Mouse (Mus musculus) kidney, adult 2 months (tissue): ENCODE results near the gene Bicra. TPM values are rescaled to one million over a fixed set of nuclear protein-coding genes. Genes with fewer than 3 reads are reported as not detected.
A peak's percentile ranks its signal among the peaks of the same experiment; 100 is the strongest.

Source experiments
- DNase-seq: peaks from one replicate; pipeline ENCODE4 v3.0.0; 2021
- H3K27ac ChIP-seq: fragments of 200-500 bp; 2 replicates; pipeline ENCODE4 v1.5.1; 2012; ENCODE audit warnings: low read depth, low read length, control low read depth, inconsistent platforms; ENCODE audit not compliant: insufficient read depth
- H3K27me3 ChIP-seq: fragments of 200-500 bp; replicated peaks from 2 replicates; pipeline ENCODE4 v1.6.1; 2012; ENCODE audit warnings: mild to moderate bottlenecking, moderate library complexity, low read length, inconsistent platforms; ENCODE audit not compliant: control insufficient read depth, insufficient read depth
- H3K36me3 ChIP-seq: fragments of 200-500 bp; 2 replicates; pipeline ENCODE4 v1.6.1; 2012; ENCODE audit warnings: mild to moderate bottlenecking, moderate library complexity, low read length, inconsistent platforms; ENCODE audit not compliant: control insufficient read depth, insufficient read depth
- H3K4me1 ChIP-seq: fragments of 200-500 bp; 2 replicates; pipeline ENCODE4 v1.6.1; 2011; ENCODE audit warnings: low read length; ENCODE audit not compliant: control insufficient read depth, insufficient read depth
- H3K4me3 ChIP-seq: fragments of 200-500 bp; 2 replicates; pipeline ENCODE4 v1.5.1; 2011; ENCODE audit warnings: mild to moderate bottlenecking, low read depth, low read length, control low read depth; ENCODE audit not compliant: insufficient read depth
- CTCF ChIP-seq: fragments of 200-500 bp; conservative IDR thresholded peaks from 2 replicates; pipeline ENCODE4 v1.5.1; 2011; ENCODE audit warnings: low read depth, mild to moderate bottlenecking, control low read depth, low read length, moderate library complexity, mixed read lengths; ENCODE audit not compliant: insufficient read depth, insufficient read length
- POLR2A ChIP-seq: fragments of 200-500 bp; IDR thresholded peaks from one replicate; pipeline ENCODE4 v1.6.1; 2011; ENCODE audit warnings: low read depth, low read length, control low read depth
- WGBS: fragments of 180-500 bp; shearing (Covaris S2); methylation state at CpG from one replicate; pipeline ENCODE4 v1.1.7; 2018; 5-methylcytosine and 5-hydroxymethylcytosine counted together
- polyA plus RNA-seq: library from polyadenylated mRNA; depleted of rRNA; stranded (reverse); fragments of >200 nt; gene quantifications from 2 replicates; pipeline ENCODE4 v1.2.3, GENCODE M21; 2012

Gene Bicra
- polyA plus RNA-seq, 1 experiment = 8.6 TPM

DNA sequence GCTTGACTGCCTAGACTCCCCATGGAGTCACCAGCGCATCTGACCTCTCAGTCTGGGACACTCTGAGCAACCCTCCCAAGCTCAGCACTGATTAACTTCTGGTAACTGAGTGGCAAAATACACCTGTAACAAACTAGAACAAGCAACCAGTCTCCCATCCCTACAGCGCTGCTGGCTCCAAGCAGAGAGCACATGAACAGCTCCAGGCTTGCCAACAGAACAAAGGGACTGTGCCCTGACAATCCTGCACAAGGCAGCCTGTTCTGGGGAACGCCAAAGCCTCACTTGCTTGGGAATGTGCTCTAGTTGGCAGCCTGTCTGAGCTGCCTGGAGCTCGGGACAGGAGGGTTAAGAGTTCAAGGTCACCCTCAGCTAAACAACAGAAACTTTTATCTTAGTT lies 66.2 kb downstream of the Bicra start:
- DNase-seq = peak; percentile 94
- Histone ChIP-seq H3K4me3 (no peak overlapping the region), H3K4me1 (peaks cover 18% of the 10 kb centered on the region), H3K27me3 (no peaks in the 10 kb centered on the region), H3K36me3 (no peaks in the 10 kb centered on the region), H3K27ac (peak overlapping the region; percentile 83)
- 27% methylated on average over 4 of the region's 4 CpGs for WGBS
- TF ChIP-seq POLR2A (no peak), CTCF (no peak)

DNA sequence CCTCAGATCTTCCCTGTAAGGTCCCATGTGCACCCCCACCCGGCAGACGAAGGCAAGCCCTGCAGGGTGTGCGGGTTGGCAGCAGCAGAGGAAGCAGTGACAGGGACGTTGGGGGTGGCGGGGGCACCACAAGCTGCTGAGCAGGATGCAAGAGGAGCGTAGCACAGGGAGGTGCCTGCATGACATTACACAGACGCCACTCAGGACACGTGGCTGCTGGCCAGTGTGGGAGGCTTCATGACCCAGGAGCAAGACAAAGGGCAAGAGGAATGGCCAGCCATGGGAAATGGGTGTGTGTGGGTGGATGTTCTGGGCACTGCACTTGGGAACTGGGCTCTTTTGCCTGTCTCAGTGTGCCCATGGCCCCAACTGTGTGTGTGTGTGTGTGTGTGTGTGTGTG lies 67.5 kb downstream of the Bicra start:
- Histone ChIP-seq H3K27me3 (no peaks in the 10 kb centered on the region), H3K4me1 (peaks cover 18% of the 10 kb centered on the region), H3K36me3 (no peaks in the 10 kb centered on the region), H3K4me3 (no peak overlapping the region), H3K27ac (peak overlapping the region; percentile 30)
- TF ChIP-seq POLR2A (no peak), CTCF (no peak)
- peak; percentile 89 for DNase-seq
- 31% methylated on average over 8 of the region's 8 CpGs for WGBS

DNA sequence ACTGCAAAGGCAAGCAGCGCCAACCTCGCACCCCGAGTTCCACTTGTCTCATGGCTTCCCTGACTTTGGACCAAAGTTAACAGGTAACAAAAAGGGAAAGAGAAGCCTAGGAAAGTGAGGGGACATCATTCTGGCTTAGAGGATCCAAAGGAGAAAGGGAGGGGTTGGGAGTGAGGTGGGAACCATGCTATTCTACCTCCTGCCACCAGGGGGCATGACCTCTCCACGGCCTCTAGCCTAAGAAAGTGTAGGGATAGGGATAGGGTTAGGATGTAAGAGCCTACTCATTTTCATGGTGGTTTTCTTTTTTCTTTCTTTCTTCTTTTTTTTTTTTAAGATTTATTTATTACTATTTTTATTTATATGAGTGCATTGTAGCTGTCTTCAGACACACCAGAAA lies 71.8 kb downstream of the Bicra start:
- peak; percentile 61 for DNase-seq
- no peaks in the 10 kb centered on the region for H3K27me3 ChIP-seq
- H3K27ac ChIP-seq = no peak overlapping the region
- H3K4me1 ChIP-seq = peaks cover 10% of the 10 kb centered on the region
- H3K4me3 ChIP-seq = no peak overlapping the region
- TF ChIP-seq POLR2A (no peak), CTCF (peak; percentile 93)
- peaks cover 4% of the 10 kb centered on the region for H3K36me3 ChIP-seq
- 69% methylated on average over 4 of the region's 4 CpGs for WGBS

DNA sequence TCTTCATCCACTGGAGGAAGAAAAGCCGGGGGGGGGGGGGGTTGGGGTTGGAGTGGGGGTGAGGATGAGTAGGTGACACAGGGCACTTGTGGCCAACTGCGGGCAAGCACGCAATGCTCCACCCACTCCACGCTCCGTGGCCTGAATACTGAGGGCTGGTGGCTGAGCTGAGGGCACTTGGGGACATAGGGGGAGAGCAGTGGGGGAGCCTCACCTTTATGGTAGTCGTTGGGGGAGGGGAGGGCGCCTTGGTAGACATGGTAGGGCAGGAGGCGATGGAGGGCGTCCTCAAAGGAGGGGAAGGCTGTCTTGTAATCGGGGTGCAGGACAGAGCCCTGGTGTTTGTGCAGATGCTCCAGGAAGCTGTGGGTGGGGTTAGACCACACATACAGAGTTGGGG lies 72.3 kb downstream of the Bicra start:
- Histone ChIP-seq H3K4me3 (no peak overlapping the region), H3K27me3 (no peaks in the 10 kb centered on the region), H3K4me1 (peaks cover 5% of the 10 kb centered on the region), H3K36me3 (peaks cover 4% of the 10 kb centered on the region), H3K27ac (no peak overlapping the region)
- DNase-seq = no peak
- WGBS = 86% methylated on average over 10 of the region's 10 CpGs
- TF ChIP-seq POLR2A = no peak

DNA sequence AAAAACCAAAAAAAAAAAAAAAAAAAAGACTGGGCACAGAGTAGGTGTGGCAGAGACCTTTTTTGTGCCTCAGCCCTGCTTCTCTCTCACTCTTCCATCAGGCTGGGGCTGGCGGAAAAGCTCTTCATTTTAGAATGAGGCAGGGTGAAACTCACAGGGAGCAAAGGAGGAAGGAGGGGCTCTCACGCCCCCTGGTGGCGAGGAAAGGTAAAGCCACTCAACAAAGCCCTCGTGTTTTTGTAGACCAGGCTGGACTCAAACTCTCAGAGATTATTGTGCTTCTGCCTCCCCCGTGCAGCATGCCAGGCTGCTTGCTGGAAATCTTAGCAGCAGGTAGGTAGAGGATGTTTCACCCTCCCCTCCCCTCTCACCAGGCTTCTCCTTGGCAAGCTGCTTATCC lies 73.0 kb downstream of the Bicra start:
- Histone ChIP-seq H3K27ac (no peak overlapping the region), H3K36me3 (peaks cover 4% of the 10 kb centered on the region), H3K4me1 (no peaks in the 10 kb centered on the region), H3K4me3 (no peak overlapping the region), H3K27me3 (no peaks in the 10 kb centered on the region)
- WGBS = 27% methylated on average over 5 of the region's 5 CpGs
- peak; percentile 70 for DNase-seq
- TF ChIP-seq POLR2A (no peak), CTCF (peak; percentile 85)

DNA sequence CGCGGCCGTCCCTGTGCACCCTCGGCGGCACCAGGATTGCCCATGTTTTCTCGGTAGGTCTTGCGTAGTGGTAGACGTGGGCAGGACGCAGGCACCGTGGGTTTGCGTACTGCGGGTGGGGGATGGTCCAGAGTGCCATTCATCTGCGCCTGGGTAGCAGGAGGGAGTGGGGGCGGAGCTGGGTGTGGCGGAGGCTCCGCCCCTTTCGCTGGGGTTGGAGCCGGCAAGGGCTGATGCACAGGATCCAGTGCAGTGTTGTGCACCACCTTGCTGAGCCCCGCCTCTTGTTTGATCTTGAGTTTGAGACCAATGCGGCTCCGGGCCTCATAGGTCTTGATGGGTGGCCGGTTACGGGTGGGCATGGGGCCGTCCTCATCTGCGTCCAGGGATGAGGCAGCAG lies 75.5 kb downstream of the Bicra start:
- TF ChIP-seq POLR2A = no peak
- TF ChIP-seq CTCF = no peak
- no peak overlapping the region for H3K27ac ChIP-seq
- H3K4me1 ChIP-seq = no peaks in the 10 kb centered on the region
- H3K36me3 ChIP-seq = peaks cover 4% of the 10 kb centered on the region
- no peak for DNase-seq
- 75% methylated on average over 25 of the region's 25 CpGs for WGBS
- no peak overlapping the region for H3K4me3 ChIP-seq
- H3K27me3 ChIP-seq = no peaks in the 10 kb centered on the region

DNA sequence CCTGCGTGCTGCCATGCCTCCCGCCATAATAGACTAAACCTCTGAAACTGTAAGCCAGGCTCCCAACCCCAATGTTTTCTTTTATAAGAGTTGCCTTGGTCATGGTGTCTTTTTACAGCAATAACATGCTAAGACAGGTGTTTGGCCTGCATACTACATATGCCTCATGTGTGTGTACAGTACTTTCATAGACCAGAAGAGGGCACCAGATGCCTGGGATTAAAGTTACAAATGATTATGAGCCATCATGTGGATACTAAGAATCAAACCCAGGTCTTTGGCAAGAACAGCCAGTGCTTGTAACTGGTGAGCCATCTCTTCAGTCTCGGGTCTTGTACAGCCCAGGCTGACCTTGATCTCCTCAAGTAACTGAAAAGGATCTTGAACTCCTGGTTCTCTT lies 78.0 kb downstream of the Bicra start:
- 79% methylated on average over 3 of the region's 3 CpGs for WGBS
- TF ChIP-seq CTCF = no peak
- no peak for TF ChIP-seq POLR2A
- Histone ChIP-seq H3K4me1 (no peaks in the 10 kb centered on the region), H3K27me3 (no peaks in the 10 kb centered on the region), H3K4me3 (no peak overlapping the region), H3K27ac (no peak overlapping the region), H3K36me3 (peaks cover 4% of the 10 kb centered on the region)
- DNase-seq = no peak

DNA sequence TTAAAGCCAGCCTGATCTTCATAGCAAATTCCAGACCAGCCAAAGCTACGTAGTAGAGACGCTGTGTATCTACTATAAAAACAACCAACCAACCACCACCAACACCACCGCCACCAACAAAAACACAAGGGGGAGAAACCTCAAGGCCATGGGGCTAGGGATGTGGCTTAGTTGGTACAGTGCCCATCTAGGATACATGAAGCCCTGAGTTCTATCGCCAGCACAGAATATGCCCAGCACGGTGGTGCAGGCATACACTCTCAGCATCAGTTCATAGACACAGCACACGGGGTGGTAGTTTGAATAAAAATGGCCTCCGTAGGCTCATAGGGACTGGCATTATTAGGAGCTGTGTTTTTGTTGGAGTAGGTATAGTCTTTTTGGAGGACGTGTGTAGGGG lies 79.4 kb downstream of the Bicra start:
- 83% methylated on average over 8 of the region's 8 CpGs for WGBS
- no peak overlapping the region for H3K27ac ChIP-seq
- H3K4me3 ChIP-seq = no peak overlapping the region
- no peak for TF ChIP-seq CTCF
- TF ChIP-seq POLR2A = no peak
- no peak for DNase-seq
- H3K4me1 ChIP-seq = no peaks in the 10 kb centered on the region
- H3K36me3 ChIP-seq = peaks cover 4% of the 10 kb centered on the region
- H3K27me3 ChIP-seq = no peaks in the 10 kb centered on the region
